Mouse (Mus musculus): ENCODE measurements around the gene Tmem63a. TPM values are rescaled to one million over a fixed set of nuclear protein-coding genes. Genes with fewer than 3 reads are reported as not detected.
A peak's percentile ranks its signal among the peaks of the same experiment; 100 is the strongest.

Gene Tmem63a
- polyA plus RNA-seq, 1 experiment = 45.5 TPM

DNA sequence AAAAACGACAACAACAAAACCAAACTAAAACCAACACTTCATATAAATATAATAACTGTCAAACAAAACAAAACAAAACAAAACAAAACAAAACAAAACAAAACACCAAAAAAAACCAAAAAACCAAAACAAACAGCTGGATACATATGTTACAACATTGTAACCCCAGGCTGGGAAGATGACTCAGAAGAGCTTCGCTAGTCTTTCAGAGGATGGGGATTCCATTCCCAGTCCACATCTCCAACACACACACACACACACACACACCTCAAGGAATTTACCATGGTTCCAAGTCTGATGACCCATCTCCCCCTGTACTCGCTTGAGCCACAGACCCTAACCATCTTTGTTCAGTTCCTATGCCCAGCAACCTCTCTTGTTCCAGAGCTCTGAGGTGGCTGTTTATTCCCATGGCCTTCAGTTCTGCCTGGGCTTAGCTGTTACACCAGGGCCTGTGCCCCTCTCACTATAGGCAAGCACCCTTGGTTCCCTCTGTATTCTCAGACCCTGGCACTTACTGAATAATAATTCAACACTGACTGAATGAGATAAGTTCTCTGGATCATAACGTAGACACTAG, 67.0 kb downstream of the Tmem63a start:
- Histone ChIP-seq H3ac (ENCODE audit: control insufficient read depth, insufficient read length) (no peak overlapping the region), H3K36me3 (ENCODE audit: control insufficient read depth, insufficient read depth) (no peaks in the 10 kb centered on the region), H3K4me2 (ENCODE audit: low read depth) (no peak overlapping the region), H3K27me3 (ENCODE audit: control insufficient read depth, insufficient read depth, insufficient read length) (no peaks in the 10 kb centered on the region), H3K79me2 (ENCODE audit: control insufficient read depth, insufficient read depth) (no peaks in the 10 kb centered on the region), H3K4me3 (no peak overlapping the region)
- TF ChIP-seq MAX (IDR thresholded peaks at IDR 0.05; ENCODE audit: low read depth) (no peak), POLR2AphosphoS2 (IDR thresholded peaks at IDR 0.05; ENCODE audit: insufficient read length, low read depth) (no peak), USF1 (IDR thresholded peaks at IDR 0.05; ENCODE audit: low read depth) (no peak), TCF12 (IDR thresholded peaks at IDR 0.05; ENCODE audit: insufficient read depth, poor library complexity, severe bottlenecking) (no peak), REST (IDR thresholded peaks at IDR 0.05; ENCODE audit: insufficient read depth, insufficient read length) (no peak), MYOD1 (IDR thresholded peaks at IDR 0.05; ENCODE audit: control insufficient read depth in 1 of 3, insufficient read length in 2 of 3, low read depth in 2 of 3) (no peak), SRF (IDR thresholded peaks at IDR 0.05; ENCODE audit: control insufficient read depth, insufficient read length, low read depth) (no peak)

DNA sequence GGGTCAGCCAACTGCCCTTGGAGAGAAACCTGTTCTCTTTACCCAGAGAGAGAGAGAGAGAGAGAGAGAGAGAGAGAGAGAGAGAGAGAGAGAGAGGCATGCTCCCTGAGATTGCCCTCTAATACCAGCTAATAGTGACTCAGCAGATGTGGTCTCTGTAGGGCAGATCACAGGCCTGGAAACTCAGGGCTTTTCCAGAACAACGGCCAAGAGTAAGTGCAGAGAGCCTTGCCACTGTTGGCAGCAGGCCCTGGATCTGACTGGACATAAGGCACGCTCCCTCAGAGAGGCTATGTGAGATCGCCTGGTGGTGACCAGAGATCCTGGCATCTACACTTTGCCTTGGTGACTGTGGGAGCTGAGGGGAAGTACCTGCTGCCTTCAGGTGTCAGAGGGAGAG, 67.6 kb downstream of the Tmem63a start:
- H3K4me3 ChIP-seq = no peak overlapping the region
- TF ChIP-seq POLR2A (IDR thresholded peaks at IDR 0.05; ENCODE audit: insufficient read length, low read depth) = no peak
- no peak for TF ChIP-seq MYOG (IDR thresholded peaks at IDR 0.05; ENCODE audit: control insufficient read depth in 1 of 3, insufficient read depth in 1 of 3, insufficient read length in 2 of 3, low read depth in 2 of 3)
- no peaks in the 10 kb centered on the region for H3K27me3 ChIP-seq (ENCODE audit: control insufficient read depth, insufficient read depth, insufficient read length)
- H3K79me2 ChIP-seq (ENCODE audit: control insufficient read depth, insufficient read depth) = no peaks in the 10 kb centered on the region
- no peaks in the 10 kb centered on the region for H3K36me3 ChIP-seq (ENCODE audit: control insufficient read depth, insufficient read depth)
- peak overlapping the region; percentile 38 for H3K4me2 ChIP-seq (ENCODE audit: low read depth)
- H3ac ChIP-seq (ENCODE audit: control insufficient read depth, insufficient read length) = no peak overlapping the region

DNA sequence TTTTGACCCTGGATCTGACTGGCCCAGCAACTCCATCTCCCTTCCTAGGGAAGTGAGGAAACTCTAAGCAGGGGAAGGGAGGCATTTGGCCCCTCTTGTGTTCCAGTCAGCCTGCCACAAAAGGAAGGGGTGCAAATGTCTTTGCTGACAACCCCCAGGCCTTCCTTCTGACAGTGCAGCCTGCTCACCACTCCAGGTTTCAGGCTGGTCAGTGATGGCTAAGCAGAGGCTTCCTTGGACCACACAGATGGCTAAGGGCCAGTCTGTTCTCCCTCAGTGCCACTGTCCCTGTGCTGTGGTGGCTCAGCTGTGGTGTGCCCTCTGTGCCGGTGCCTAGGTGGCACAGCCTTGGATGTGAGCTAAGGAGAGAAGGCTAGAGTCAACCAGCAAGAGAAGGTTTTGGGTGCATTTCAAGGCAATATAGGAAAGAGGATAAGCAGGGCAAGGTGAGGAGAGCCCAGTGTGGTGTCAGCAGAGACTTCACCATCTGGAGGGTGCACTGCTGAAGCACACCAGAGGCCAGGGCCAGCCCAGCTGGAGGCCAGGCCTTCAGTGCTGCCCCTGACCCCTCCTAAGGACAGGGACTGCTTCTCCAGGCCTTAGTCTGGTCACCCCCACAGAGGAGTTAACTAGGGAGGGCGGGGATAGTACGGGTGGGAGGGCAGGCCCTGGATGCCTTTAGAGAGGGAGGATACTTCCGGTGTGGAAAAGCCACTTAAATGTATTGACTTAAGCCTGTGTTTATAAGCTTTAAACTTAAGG, 68.2 kb downstream of the Tmem63a start:
- TF ChIP-seq REST (IDR thresholded peaks at IDR 0.05; ENCODE audit: insufficient read depth, insufficient read length) (no peak), MYOG (IDR thresholded peaks at IDR 0.05; ENCODE audit: control insufficient read depth in 1 of 3, insufficient read depth in 1 of 3, insufficient read length in 2 of 3, low read depth in 2 of 3) (no peak), USF1 (IDR thresholded peaks at IDR 0.05; ENCODE audit: low read depth) (no peak), CEBPB (IDR thresholded peaks at IDR 0.05; ENCODE audit: insufficient read depth, poor library complexity, severe bottlenecking) (no peak), TCF3 (IDR thresholded peaks at IDR 0.05; ENCODE audit: insufficient read length, low read depth) (no peak), POLR2A (IDR thresholded peaks at IDR 0.05; ENCODE audit: insufficient read length, low read depth) (no peak), MAX (IDR thresholded peaks at IDR 0.05; ENCODE audit: low read depth) (no peak), TCF12 (IDR thresholded peaks at IDR 0.05; ENCODE audit: insufficient read depth, poor library complexity, severe bottlenecking) (no peak), MYOD1 (IDR thresholded peaks at IDR 0.05; ENCODE audit: control insufficient read depth in 1 of 3, insufficient read length in 2 of 3, low read depth in 2 of 3) (no peak), POLR2AphosphoS2 (IDR thresholded peaks at IDR 0.05; ENCODE audit: insufficient read length, low read depth) (no peak)
- Histone ChIP-seq H3K79me2 (ENCODE audit: control insufficient read depth, insufficient read depth) (no peaks in the 10 kb centered on the region), H3K4me2 (ENCODE audit: low read depth) (peak overlapping the region; percentile 38), H3K27me3 (ENCODE audit: control insufficient read depth, insufficient read depth, insufficient read length) (no peaks in the 10 kb centered on the region), H3K4me3 (no peak overlapping the region), H3ac (ENCODE audit: control insufficient read depth, insufficient read length) (no peak overlapping the region), H3K36me3 (ENCODE audit: control insufficient read depth, insufficient read depth) (no peaks in the 10 kb centered on the region)

DNA sequence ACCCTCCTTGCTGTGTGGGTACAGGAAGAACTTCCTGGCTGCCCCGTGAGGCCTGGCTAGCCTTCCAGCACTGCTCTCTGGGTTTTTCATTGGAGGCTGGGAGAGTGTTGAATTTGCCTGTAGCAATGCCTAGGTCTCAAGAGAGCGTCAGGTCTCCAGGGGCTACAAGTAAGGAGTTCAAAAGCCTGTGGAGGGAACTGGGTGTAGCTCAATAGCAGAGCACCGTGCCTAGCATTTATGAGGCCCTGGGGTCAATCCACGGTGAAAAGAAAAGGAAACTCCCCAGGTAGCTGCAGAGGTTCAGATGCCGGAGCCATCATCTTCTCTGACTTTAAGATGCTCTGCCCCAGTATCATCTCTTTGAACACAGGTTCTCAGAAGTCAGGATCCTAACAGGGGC, 69.5 kb downstream of the Tmem63a start:
- no peaks in the 10 kb centered on the region for H3K79me2 ChIP-seq (ENCODE audit: control insufficient read depth, insufficient read depth)
- H3ac ChIP-seq (ENCODE audit: control insufficient read depth, insufficient read length) = no peak overlapping the region
- H3K27me3 ChIP-seq (ENCODE audit: control insufficient read depth, insufficient read depth, insufficient read length) = no peaks in the 10 kb centered on the region
- H3K36me3 ChIP-seq (ENCODE audit: control insufficient read depth, insufficient read depth) = no peaks in the 10 kb centered on the region
- H3K4me2 ChIP-seq (ENCODE audit: low read depth) = no peak overlapping the region
- H3K4me3 ChIP-seq = no peak overlapping the region
- no peak for TF ChIP-seq MAX (IDR thresholded peaks at IDR 0.05; ENCODE audit: low read depth)
- TF ChIP-seq SRF (IDR thresholded peaks at IDR 0.05; ENCODE audit: control insufficient read depth, insufficient read length, low read depth) = no peak
- TF ChIP-seq E2F4 (IDR thresholded peaks at IDR 0.05; ENCODE audit: insufficient read depth) = no peak
- TF ChIP-seq CEBPB (IDR thresholded peaks at IDR 0.05; ENCODE audit: insufficient read depth, poor library complexity, severe bottlenecking) = no peak
- no peak for TF ChIP-seq MYOD1 (IDR thresholded peaks at IDR 0.05; ENCODE audit: control insufficient read depth in 1 of 3, insufficient read length in 2 of 3, low read depth in 2 of 3)
- TF ChIP-seq TCF12 (IDR thresholded peaks at IDR 0.05; ENCODE audit: insufficient read depth, poor library complexity, severe bottlenecking) = no peak

DNA sequence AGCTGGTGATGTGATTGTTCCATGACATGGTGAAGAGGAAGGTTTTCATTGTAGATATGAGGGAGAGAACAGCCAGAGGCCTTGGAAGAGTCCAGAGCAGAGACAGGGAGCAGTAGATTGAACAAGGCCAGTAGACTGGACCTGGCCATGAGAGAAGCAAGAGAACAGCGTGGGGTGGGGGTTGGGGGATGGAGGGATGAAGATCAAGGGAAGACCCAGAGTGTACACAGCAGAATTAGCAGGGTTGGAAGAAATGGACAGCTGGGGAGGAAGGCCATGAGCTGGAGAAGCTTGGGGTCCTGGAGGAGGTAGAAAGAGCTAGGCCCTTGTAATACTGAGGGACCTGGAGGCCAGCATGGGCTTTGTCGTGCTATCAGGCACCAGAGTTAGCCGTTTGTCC, 70.3 kb downstream of the Tmem63a start:
- Histone ChIP-seq H3K36me3 (ENCODE audit: control insufficient read depth, insufficient read depth) (no peaks in the 10 kb centered on the region), H3K4me3 (no peak overlapping the region), H3K4me2 (ENCODE audit: low read depth) (no peak overlapping the region), H3K27me3 (ENCODE audit: control insufficient read depth, insufficient read depth, insufficient read length) (no peaks in the 10 kb centered on the region), H3K79me2 (ENCODE audit: control insufficient read depth, insufficient read depth) (no peaks in the 10 kb centered on the region), H3ac (ENCODE audit: control insufficient read depth, insufficient read length) (no peak overlapping the region)
- no peak for TF ChIP-seq MYOD1 (IDR thresholded peaks at IDR 0.05; ENCODE audit: control insufficient read depth in 1 of 3, insufficient read length in 2 of 3, low read depth in 2 of 3)
- no peak for TF ChIP-seq POLR2A (IDR thresholded peaks at IDR 0.05; ENCODE audit: insufficient read length, low read depth)
- TF ChIP-seq POLR2AphosphoS2 (IDR thresholded peaks at IDR 0.05; ENCODE audit: insufficient read length, low read depth) = no peak
- TF ChIP-seq TCF3 (IDR thresholded peaks at IDR 0.05; ENCODE audit: insufficient read length, low read depth) = no peak
- no peak for TF ChIP-seq MAX (IDR thresholded peaks at IDR 0.05; ENCODE audit: low read depth)

Data from myocyte (in vitro differentiated cells).